Mouse (Mus musculus) lung, embryonic 15.5 days (tissue): Measurements from ENCODE around the gene Ypel3. TPM values are rescaled to one million over a fixed set of nuclear protein-coding genes. Genes with fewer than 3 reads are reported as not detected.

Source experiments
- ATAC-seq: fragments of 200-750 bp; cut with Nextera tagmentation; 2 replicates; pipeline ENCODE4 v1.8.0; 2017; ENCODE audit warnings: moderate number of reproducible peaks, borderline replicate concordance; ENCODE audit not compliant: low FRiP score, low TSS enrichment; ENCODE audit errors: extremely low read depth
- H3K27ac ChIP-seq: fragments of 300-500 bp; sonication (generic); 2 replicates; pipeline ENCODE4 v1.5.1; 2015; ENCODE audit warnings: moderate library complexity, mild to moderate bottlenecking, inconsistent platforms
- H3K27me3 ChIP-seq: fragments of 300-500 bp; sonication (generic); 2 replicates; pipeline ENCODE4 v1.6.1; 2015; ENCODE audit warnings: inconsistent platforms
- H3K36me3 ChIP-seq: fragments of 300-500 bp; sonication (generic); 2 replicates; pipeline ENCODE4 v1.6.1; 2015; ENCODE audit warnings: inconsistent platforms
- H3K4me1 ChIP-seq: fragments of 300-500 bp; sonication (generic); 2 replicates; pipeline ENCODE4 v1.6.1; 2015; ENCODE audit warnings: inconsistent platforms
- H3K4me2 ChIP-seq: fragments of 300-500 bp; sonication (generic); 2 replicates; pipeline ENCODE4 v1.6.1; 2015; ENCODE audit warnings: inconsistent platforms, mild to moderate bottlenecking, moderate library complexity
- H3K4me3 ChIP-seq: fragments of 300-500 bp; sonication (generic); 2 replicates; pipeline ENCODE4 v1.5.1; 2015; ENCODE audit warnings: mild to moderate bottlenecking, inconsistent platforms
- H3K9ac ChIP-seq: fragments of 300-500 bp; sonication (generic); 2 replicates; pipeline ENCODE4 v1.6.1; 2015; ENCODE audit warnings: inconsistent platforms
- H3K9me3 ChIP-seq: fragments of 300-500 bp; sonication (generic); 2 replicates; pipeline ENCODE4 v1.6.1; 2016; ENCODE audit warnings: inconsistent platforms
- WGBS: fragments of 180-500 bp; shearing (Covaris S2); methylation state at CpG from one replicate; pipeline ENCODE4 v1.1.7; 2015; 5-methylcytosine and 5-hydroxymethylcytosine counted together
- polyA plus RNA-seq: library from polyadenylated mRNA; unstranded; fragments of >200 nt; fragmentation: Nextera tagmentation; extraction: Ambion mirVana; gene quantifications from 2 replicates; pipeline ENCODE4 v1.2.1, GENCODE M21; 2015

The Ypel3 gene
- polyA plus RNA-seq, 1 experiment from 2014 or later = 96.2 TPM

DNA sequence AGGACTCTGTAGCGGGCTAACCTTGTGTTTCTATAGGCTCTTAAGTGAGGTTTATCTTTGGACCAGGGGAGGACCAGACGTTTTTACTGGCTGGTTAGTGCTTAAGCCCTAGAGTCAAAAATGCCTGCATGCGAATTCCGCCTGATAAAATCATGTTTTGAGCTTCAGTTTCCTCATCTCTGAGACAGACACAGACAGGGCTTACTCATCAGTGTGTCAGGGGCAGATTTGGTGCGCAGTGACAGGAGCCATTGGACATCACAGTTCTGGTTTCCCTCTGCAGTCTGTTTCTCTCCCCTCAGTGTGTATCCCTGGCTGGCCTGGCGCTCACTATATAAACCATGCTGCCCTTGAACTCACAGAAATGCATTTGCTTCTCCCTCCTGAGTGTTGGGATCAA lies 26.4 kb downstream of the Ypel3 start:
- Histone ChIP-seq H3K4me2 (no peak overlapping the region), H3K9ac (no peak overlapping the region), H3K27ac (no peak overlapping the region), H3K4me1 (peaks cover 25% of the 10 kb centered on the region), H3K4me3 (no peak overlapping the region), H3K36me3 (peaks cover 10% of the 10 kb centered on the region; the same call in 1 of the 2 replicates), H3K27me3 (no peaks in the 10 kb centered on the region), H3K9me3 (no peaks in the 10 kb centered on the region)
- no peak for ATAC-seq
- 82% methylated on average over 6 of the region's 6 CpGs for WGBS

DNA sequence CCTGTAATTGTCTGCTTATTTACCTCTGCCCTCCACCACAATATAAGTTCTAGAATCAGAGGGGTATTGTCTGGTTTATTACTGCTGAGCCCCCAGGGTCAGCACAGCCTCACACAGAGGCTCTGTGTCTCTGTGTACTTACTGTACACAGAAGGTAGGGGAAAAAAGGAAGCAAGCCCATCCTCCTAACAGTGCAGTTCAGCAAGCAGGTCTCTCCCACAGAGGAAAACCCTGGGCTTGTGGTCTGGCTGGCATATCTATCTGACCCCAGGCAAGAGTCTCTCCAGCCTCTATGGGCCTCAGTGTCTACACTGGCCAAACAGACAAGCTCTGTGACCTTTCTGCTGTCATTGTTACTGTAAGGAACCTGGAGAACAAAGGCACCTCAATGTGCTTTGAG lies 27.0 kb downstream of the Ypel3 start:
- no peaks in the 10 kb centered on the region for H3K9me3 ChIP-seq
- H3K9ac ChIP-seq = no peak overlapping the region
- H3K36me3 ChIP-seq = peaks cover 10% of the 10 kb centered on the region; the same call in 1 of the 2 replicates
- no peak overlapping the region for H3K27ac ChIP-seq
- no peaks in the 10 kb centered on the region for H3K27me3 ChIP-seq
- H3K4me2 ChIP-seq = no peak overlapping the region
- H3K4me1 ChIP-seq = peaks cover 29% of the 10 kb centered on the region
- no peak for ATAC-seq
- H3K4me3 ChIP-seq = no peak overlapping the region

DNA sequence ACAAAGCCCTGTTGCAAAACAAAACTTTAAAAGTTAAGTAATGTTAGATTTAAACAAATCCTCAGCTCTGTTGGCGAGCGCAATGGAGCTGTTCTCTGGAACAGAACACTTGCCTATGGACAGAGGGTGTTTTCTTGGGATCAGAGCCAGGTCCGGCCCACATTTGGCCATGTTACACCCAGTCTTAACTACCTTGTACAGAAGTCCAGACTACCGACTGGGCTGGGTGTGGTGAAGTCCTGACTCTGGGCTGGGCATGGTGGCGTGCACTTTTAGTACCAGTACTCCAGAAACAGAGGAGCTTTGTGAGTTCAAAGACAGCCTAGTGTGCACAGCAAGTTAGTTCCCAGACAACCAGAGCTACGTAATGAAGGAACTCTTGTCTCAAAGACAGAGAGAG lies 30.2 kb downstream of the Ypel3 start:
- no peak for ATAC-seq
- H3K9me3 ChIP-seq = no peaks in the 10 kb centered on the region
- H3K4me3 ChIP-seq = no peak overlapping the region
- 52% methylated on average over 6 of the region's 6 CpGs for WGBS
- peak overlapping the region; percentile 84; the same call in 1 of the 2 replicates for H3K4me2 ChIP-seq
- H3K9ac ChIP-seq = no peak overlapping the region
- peak overlapping the region; percentile 21 for H3K27ac ChIP-seq
- H3K36me3 ChIP-seq = peaks cover 10% of the 10 kb centered on the region; the same call in 1 of the 2 replicates
- H3K27me3 ChIP-seq = no peaks in the 10 kb centered on the region
- H3K4me1 ChIP-seq = peaks cover 20% of the 10 kb centered on the region

DNA sequence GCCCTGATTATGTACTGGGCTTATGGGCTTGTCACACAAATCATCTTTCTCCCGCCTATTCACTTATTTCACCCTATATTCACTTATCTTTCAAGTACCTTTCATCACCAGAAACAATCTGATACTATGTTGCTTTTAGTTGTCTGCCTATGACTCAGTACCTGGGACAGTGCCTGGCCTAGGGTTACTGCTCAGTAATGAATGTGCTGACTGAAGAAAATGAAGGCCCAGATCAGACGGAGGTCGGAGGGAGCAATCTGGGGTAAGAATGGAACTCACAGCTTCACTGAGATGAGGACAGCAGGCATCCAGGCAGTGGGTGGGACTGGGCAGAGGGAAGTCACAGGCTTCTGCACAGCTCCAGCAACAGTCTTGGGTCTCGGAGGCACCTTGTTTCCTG lies 30.6 kb downstream of the Ypel3 start:
- Histone ChIP-seq H3K27me3 (no peaks in the 10 kb centered on the region), H3K36me3 (peaks cover 9% of the 10 kb centered on the region; the same call in 1 of the 2 replicates), H3K27ac (peak overlapping the region; percentile 21), H3K4me1 (peaks cover 20% of the 10 kb centered on the region), H3K9me3 (no peaks in the 10 kb centered on the region), H3K9ac (peak overlapping the region; percentile 53), H3K4me2 (peak overlapping the region; percentile 84), H3K4me3 (peak overlapping the region; percentile 53; the same call in 1 of the 2 replicates)
- no peak for ATAC-seq
- 55% methylated on average over 4 of the region's 4 CpGs for WGBS

DNA sequence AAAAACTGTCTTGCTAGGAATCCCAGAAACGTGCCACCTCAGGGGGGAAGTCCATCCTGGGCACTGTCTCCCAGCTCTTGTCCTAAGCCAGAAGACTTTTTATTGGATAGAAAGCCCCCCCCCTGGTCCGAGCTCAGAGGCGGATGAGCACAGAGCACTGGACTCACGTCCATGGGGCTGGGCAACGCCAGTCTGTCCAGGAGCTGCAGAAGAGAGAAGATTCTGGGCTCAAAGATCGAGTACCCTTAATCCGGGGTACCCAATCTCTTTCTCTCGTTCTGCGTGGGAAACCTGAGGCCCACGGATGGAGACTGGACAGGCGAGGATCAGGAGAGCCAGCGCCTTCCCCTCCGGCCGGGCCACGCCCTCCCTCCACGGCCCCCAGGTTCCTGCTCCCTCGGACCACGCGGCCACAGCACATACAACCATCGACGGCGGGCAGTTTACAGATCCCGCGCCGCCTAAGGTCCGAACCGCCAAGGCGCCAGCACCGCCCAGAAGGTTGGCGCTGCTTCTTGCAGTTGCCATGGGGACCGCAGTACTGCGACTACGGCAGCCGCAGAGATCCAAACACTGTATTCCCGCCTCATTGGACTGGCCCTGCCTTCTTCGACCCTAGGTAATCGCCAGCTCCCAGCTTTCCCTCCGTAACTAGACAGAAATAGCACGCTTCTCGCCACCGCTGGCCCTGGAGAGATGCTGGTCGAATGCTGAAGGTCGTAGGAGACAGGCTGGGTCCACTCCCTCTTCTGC lies 32.1 kb downstream of the Ypel3 start:
- Histone ChIP-seq H3K27me3 (no peaks in the 10 kb centered on the region), H3K4me2 (peak overlapping the region; percentile 84), H3K4me3 (peak overlapping the region; percentile 53), H3K9me3 (no peaks in the 10 kb centered on the region), H3K4me1 (peaks cover 27% of the 10 kb centered on the region), H3K36me3 (peaks cover 4% of the 10 kb centered on the region; the same call in 1 of the 2 replicates), H3K27ac (peak overlapping the region; percentile 70), H3K9ac (peak overlapping the region; percentile 53)
- WGBS = under 1% methylated on average over 43 of the region's 43 CpGs
- peak; percentile 94 for ATAC-seq

DNA sequence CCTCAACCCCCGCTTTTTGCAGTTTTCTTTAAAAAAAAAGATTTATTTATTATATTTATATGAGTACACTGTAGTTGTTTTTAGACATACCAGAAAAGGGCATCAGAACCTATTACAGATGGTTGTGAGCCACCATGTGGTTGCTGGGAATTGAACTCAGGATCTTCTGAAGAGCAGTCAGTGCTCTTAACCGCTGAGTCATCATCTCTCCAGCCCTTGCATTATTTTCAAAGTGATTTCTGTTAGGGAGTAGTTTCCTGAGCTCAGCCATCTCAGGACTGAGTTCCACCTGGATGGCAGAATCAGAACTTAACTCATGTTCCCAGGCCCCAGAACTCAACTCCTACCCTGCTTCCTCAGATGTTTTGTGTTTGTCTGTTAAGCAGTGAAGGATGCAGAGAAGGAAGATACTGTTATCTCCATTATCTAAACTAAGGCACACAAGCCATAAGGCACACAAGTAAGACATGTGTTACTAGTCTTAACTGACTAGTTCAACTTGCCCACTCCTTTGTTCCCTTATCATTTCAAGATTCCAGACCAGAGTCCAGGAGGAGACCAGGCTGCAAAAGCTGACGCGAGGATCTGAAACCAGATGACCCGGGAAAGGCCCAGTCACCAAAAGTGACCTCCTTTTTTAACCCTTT lies 33.1 kb downstream of the Ypel3 start:
- ATAC-seq = no peak
- H3K9me3 ChIP-seq = no peaks in the 10 kb centered on the region
- peak overlapping the region; percentile 53; the same call in 1 of the 2 replicates for H3K4me3 ChIP-seq
- peaks cover 4% of the 10 kb centered on the region; the same call in 1 of the 2 replicates for H3K36me3 ChIP-seq
- H3K4me2 ChIP-seq = peak overlapping the region; percentile 84
- peaks cover 29% of the 10 kb centered on the region for H3K4me1 ChIP-seq
- H3K27ac ChIP-seq = peak overlapping the region; percentile 70; the same call in 1 of the 2 replicates
- no peaks in the 10 kb centered on the region for H3K27me3 ChIP-seq
- WGBS = 50% methylated on average over 5 of the region's 5 CpGs
- H3K9ac ChIP-seq = peak overlapping the region; percentile 53; the same call in 1 of the 2 replicates

DNA sequence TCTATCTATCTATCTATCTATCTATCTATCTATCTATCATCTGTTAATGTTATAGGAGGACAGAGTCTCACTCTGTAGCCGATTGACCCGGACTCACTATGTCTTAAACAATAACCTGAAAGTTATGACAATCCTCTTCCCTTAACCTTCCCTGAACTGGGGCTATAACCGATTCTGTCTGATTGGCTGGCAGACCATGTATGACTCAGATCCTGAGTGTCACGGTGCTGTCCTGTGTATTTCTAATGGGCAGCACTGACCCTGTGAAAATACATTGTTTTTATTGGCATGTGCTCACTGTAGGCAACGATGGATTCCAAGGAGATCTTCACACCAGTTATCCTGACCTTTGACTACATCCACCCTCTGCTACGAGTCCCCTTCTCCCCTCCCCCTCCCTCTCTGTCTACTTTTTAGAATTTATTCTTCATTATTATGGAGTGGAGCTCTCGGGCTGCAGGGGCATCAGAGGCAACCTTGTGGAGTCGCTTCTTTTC lies 39.0 kb downstream of the Ypel3 start:
- peaks cover 9% of the 10 kb centered on the region; the same call in 1 of the 2 replicates for H3K4me1 ChIP-seq
- H3K4me3 ChIP-seq = no peak overlapping the region
- no peaks in the 10 kb centered on the region for H3K36me3 ChIP-seq
- H3K4me2 ChIP-seq = no peak overlapping the region
- H3K9me3 ChIP-seq = no peaks in the 10 kb centered on the region
- 52% methylated on average over 8 of the region's 8 CpGs for whole genome bisulfite sequencing
- H3K9ac ChIP-seq = no peak overlapping the region
- no peak for ATAC-seq
- H3K27me3 ChIP-seq = no peaks in the 10 kb centered on the region
- H3K27ac ChIP-seq = no peak overlapping the region

DNA sequence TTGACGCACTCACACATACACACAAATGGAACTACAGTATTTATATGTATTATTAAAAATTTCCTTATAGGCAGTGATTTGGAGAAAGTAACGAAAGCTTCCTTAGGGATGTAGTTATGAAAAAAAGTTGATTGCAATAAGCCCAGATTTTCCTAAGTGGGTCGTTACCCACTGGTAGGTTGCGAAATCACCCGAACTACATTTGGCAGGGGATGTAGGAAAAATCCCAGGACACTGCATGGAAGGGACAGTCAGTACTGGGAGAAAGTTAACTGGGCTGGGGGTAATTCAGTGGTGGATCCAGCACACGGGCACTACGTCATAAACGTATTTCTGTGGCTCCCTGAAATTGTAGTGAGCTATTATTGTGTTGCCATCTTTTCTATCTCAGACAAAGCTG lies 39.7 kb downstream of the Ypel3 start:
- no peak overlapping the region for H3K4me3 ChIP-seq
- no peak overlapping the region for H3K4me2 ChIP-seq
- no peaks in the 10 kb centered on the region for H3K9me3 ChIP-seq
- H3K27me3 ChIP-seq = no peaks in the 10 kb centered on the region
- H3K9ac ChIP-seq = no peak overlapping the region
- H3K27ac ChIP-seq = no peak overlapping the region
- ATAC-seq = no peak
- 70% methylated on average over 8 of the region's 8 CpGs for WGBS
- peaks cover 9% of the 10 kb centered on the region; the same call in 1 of the 2 replicates for H3K4me1 ChIP-seq
- no peaks in the 10 kb centered on the region for H3K36me3 ChIP-seq

DNA sequence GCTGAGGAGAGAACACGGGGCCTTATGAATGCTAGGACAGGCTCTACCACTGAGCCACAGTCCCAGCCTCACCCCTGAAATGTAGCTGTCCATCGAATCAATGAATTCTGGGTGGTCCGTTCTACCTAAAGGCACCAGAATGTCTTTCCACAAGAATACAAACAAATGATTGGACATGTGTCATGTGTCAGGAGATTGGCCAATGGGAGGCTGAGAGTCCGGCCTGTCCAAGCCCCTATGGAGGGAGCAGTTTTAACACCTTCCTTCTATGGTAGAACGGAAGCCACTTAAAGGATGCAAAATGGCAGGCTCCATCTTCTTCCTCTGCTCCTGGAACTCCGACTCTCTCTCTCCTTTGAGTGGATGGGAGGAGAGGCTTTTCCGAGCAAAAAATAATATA lies 40.8 kb downstream of the Ypel3 start:
- Histone ChIP-seq H3K4me2 (no peak overlapping the region), H3K27ac (no peak overlapping the region), H3K4me1 (peaks cover 9% of the 10 kb centered on the region; the same call in 1 of the 2 replicates), H3K27me3 (peaks cover 6% of the 10 kb centered on the region; the same call in 1 of the 2 replicates), H3K9ac (no peak overlapping the region), H3K36me3 (no peaks in the 10 kb centered on the region), H3K9me3 (no peaks in the 10 kb centered on the region), H3K4me3 (no peak overlapping the region)
- ATAC-seq = no peak
- WGBS = 73% methylated on average over 7 of the region's 7 CpGs

DNA sequence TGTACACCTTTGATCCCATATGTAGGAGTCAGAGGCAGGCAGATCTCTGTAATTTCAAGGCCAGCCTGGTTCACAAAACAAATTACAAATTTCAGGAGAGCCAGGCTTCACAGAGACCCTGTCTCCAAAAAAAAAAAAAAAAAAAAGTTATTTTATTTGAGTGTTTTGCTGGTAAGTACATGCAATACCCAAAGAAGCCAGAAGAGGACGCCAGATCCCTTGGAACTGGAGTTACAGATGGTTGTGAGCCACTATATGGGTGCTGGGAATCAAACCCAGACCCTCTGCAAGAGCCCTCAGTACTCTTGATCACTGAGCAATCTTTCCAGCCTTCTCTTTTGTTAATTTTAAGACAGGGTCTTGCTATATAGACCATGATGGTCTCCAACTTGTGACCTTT lies 42.1 kb downstream of the Ypel3 start:
- H3K4me2 ChIP-seq = no peak overlapping the region

DNA sequence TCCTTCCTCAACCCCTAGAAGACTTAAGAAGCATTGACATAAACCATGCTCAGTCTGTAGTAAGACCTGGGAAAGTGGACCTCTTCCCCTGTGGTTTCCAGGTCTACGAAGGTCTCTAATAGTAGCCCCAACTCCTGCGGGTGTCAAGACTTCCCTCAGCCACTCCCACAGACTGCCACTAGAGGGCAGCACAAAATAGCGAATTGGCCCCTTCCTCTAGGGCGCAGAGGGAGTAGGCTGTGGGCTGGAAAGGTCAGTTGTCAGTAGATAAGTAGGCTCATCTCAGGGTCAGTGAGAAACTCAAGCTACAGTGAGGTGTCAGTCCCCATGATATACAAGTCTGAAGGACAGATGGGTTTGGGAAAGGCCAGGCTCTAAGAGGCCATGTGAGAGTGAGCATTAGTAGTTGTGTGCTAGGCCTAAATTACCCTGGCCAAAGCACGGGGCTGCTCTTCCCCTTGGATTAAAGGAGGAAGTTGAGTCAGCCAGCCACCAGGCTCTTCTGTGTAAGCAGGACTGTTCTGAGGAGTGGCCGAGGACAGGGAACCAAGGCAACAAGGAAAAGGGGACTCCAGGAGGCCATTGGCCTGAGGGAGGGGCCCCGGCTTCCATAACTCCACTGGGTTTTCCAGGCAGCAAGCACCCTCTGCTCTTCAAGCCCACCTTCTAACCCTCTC lies 45.2 kb downstream of the Ypel3 start:
- no peak overlapping the region for H3K4me3 ChIP-seq
- H3K27ac ChIP-seq = no peak overlapping the region
- ATAC-seq = peak; percentile 9; the same call in 1 of the 2 replicates
- H3K4me2 ChIP-seq = no peak overlapping the region
- 23% methylated on average over 7 of the region's 7 CpGs for WGBS
- H3K9me3 ChIP-seq = no peaks in the 10 kb centered on the region
- peaks cover 26% of the 10 kb centered on the region for H3K27me3 ChIP-seq
- 0 out of 2 replicates have a peak, but pooled peaks cover 8% of the 10 kb centered on the region for H3K4me1 ChIP-seq
- H3K36me3 ChIP-seq = no peaks in the 10 kb centered on the region
- no peak overlapping the region for H3K9ac ChIP-seq

More for the DNA sequence above, 42.1 kb downstream of the Ypel3 start:
- Histone ChIP-seq H3K4me1 (0 out of 2 replicates have a peak, but pooled peaks cover 10% of the 10 kb centered on the region), H3K36me3 (no peaks in the 10 kb centered on the region), H3K27ac (no peak overlapping the region), H3K9ac (no peak overlapping the region), H3K9me3 (no peaks in the 10 kb centered on the region), H3K27me3 (peaks cover 17% of the 10 kb centered on the region), H3K4me3 (no peak overlapping the region)
- ATAC-seq = no peak
- WGBS = 32% methylated on average over 1 of the region's 1 CpGs
